Mouse (Mus musculus) fibroblast of lung, adult 2 months (primary cell): Measurements from ENCODE around the gene Scrg1.
A peak's percentile ranks its signal among the peaks of the same experiment; 100 is the strongest.
"Not testable (repeated sequence)": the region's sequence is repeated elsewhere in the genome, so short reads cannot be mapped to it uniquely, and the experiment has no call there.

Experiments
- DNase-seq: peaks from one replicate; pipeline ENCODE4 v3.0.0-alpha.2; 2011; ENCODE audit warnings: low read depth

Gene Scrg1

GRCm38 (mm10) chr8:57455765-57456164, at the start of gene Scrg1:
Gene Scrg1 (plus strand): TSS chr8:57455923.
- DNase-seq, result no peak

GRCm38 (mm10) chr8:57406366-57406765, 49.4 kb upstream of the Scrg1 start:
- no peak for DNase-seq

- no peak for DNase-seq
Observed at GRCm38 (mm10) chr8:57409333-57409732, 46.4 kb upstream of the Scrg1 start.

- DNase-seq, result no peak
Observed at GRCm38 (mm10) chr8:57409779-57410472, 45.8 kb upstream of the Scrg1 start.

GRCm38 (mm10) chr8:57410473-57410863, 45.3 kb upstream of the Scrg1 start:
- DNase-seq, result no peak

- no peak for DNase-seq
Observed at GRCm38 (mm10) chr8:57411366-57411765, 44.4 kb upstream of the Scrg1 start.

GRCm38 (mm10) chr8:57416827-57417226, 38.9 kb upstream of the Scrg1 start:
- no peak for DNase-seq

- peak; percentile 20 for DNase-seq
Observed at GRCm38 (mm10) chr8:57426074-57426473, 29.6 kb upstream of the Scrg1 start.

GRCm38 (mm10) chr8:57427581-57428366, 27.9 kb upstream of the Scrg1 start:
- DNase-seq, result no peak

GRCm38 (mm10) chr8:57428566-57428965, 27.2 kb upstream of the Scrg1 start:
- no peak for DNase-seq

GRCm38 (mm10) chr8:57429166-57429887, 26.4 kb upstream of the Scrg1 start:
- peak; percentile 27 for DNase-seq

- DNase-seq, result not testable (repeated sequence)
Observed at GRCm38 (mm10) chr8:57429888-57430274, 25.8 kb upstream of the Scrg1 start.

- DNase-seq, result peak; percentile 2
Observed at GRCm38 (mm10) chr8:57430901-57431300, 24.8 kb upstream of the Scrg1 start.

- DNase-seq, result no peak
Observed at GRCm38 (mm10) chr8:57432802-57433201, 22.9 kb upstream of the Scrg1 start.

- no peak for DNase-seq
Observed at GRCm38 (mm10) chr8:57435768-57436436, 19.8 kb upstream of the Scrg1 start.

- no peak for DNase-seq
Observed at GRCm38 (mm10) chr8:57436437-57436796, 19.3 kb upstream of the Scrg1 start.

GRCm38 (mm10) chr8:57441131-57441530, 14.6 kb upstream of the Scrg1 start:
- no peak for DNase-seq

- DNase-seq, result no peak
Observed at GRCm38 (mm10) chr8:57441556-57441955, 14.2 kb upstream of the Scrg1 start.

- DNase-seq, result no peak
Observed at GRCm38 (mm10) chr8:57443289-57443688, 12.4 kb upstream of the Scrg1 start.

- DNase-seq, result not testable (repeated sequence)
Observed at GRCm38 (mm10) chr8:57445901-57446300, 9.8 kb upstream of the Scrg1 start.

- DNase-seq, result no peak
Observed at GRCm38 (mm10) chr8:57450726-57451125, 5.0 kb upstream of the Scrg1 start.

- no peak for DNase-seq
Observed at GRCm38 (mm10) chr8:57451896-57452295, 3.8 kb upstream of the Scrg1 start.
